Mouse (Mus musculus) lung, embryonic 14.5 days (tissue): ENCODE measurements around the gene Glis1. TPM values are rescaled to one million over a fixed set of nuclear protein-coding genes. Genes with fewer than 3 reads are reported as not detected.

Source experiments
- ATAC-seq: fragments of 200-750 bp; cut with Nextera tagmentation; 2 replicates; pipeline ENCODE4 v1.8.0; 2017; ENCODE audit warnings: mild to moderate bottlenecking, moderate TSS enrichment, moderate library complexity; ENCODE audit not compliant: insufficient read depth
- DNase-seq: peaks from one replicate; pipeline ENCODE4 v3.0.0-alpha.2; 2015
- H3K27ac ChIP-seq: fragments of 300-500 bp; sonication (generic); 2 replicates; pipeline ENCODE4 v1.5.1; 2014; ENCODE audit warnings: low read depth, mild to moderate bottlenecking, moderate library complexity
- H3K27me3 ChIP-seq: fragments of 300-500 bp; sonication (generic); 2 replicates; pipeline ENCODE4 v1.6.1; 2014; ENCODE audit warnings: low read length, control low read depth; ENCODE audit not compliant: insufficient read depth
- H3K36me3 ChIP-seq: fragments of 300-500 bp; sonication (generic); 2 replicates; pipeline ENCODE4 v1.6.1; 2014; ENCODE audit warnings: control low read depth; ENCODE audit not compliant: insufficient read depth
- H3K4me1 ChIP-seq: fragments of 300-500 bp; sonication (generic); 2 replicates; pipeline ENCODE4 v1.6.1; 2014; ENCODE audit warnings: antibody characterized with exemption, control low read depth; ENCODE audit not compliant: insufficient read depth
- H3K4me2 ChIP-seq: fragments of 300-500 bp; sonication (generic); 2 replicates; pipeline ENCODE4 v1.6.1; 2014; ENCODE audit warnings: mild to moderate bottlenecking
- H3K4me3 ChIP-seq: fragments of 300-500 bp; sonication (generic); 2 replicates; pipeline ENCODE4 v1.5.1; 2014; ENCODE audit warnings: low read depth, low read length
- H3K9ac ChIP-seq: fragments of 300-500 bp; sonication (generic); 2 replicates; pipeline ENCODE4 v1.6.1; 2014
- H3K9me3 ChIP-seq: fragments of 300-500 bp; sonication (generic); 2 replicates; pipeline ENCODE4 v1.6.1; 2016; ENCODE audit warnings: low read depth, low read length, control low read depth
- CTCF ChIP-seq: IDR thresholded peaks from 2 replicates; pipeline ENCODE4 v1.5.1; 2016; ENCODE audit warnings: antibody characterized with exemption, low read depth
- WGBS: fragments of 180-500 bp; shearing (Covaris S2); extraction: QIAGEN DNeasy Blood & Tissue Kit; methylation state at CpG from one replicate; pipeline ENCODE4 v1.1.7; 2014; 5-methylcytosine and 5-hydroxymethylcytosine counted together
- polyA plus RNA-seq: library from polyadenylated mRNA; unstranded; fragments of >200 nt; fragmentation: Nextera tagmentation; extraction: Ambion mirVana; gene quantifications from 2 replicates; pipeline ENCODE4 v1.2.1, GENCODE M21; 2014

Glis1 gene
- 2.9 and 3.0 TPM in 2 replicates for polyA plus RNA-seq

DNA sequence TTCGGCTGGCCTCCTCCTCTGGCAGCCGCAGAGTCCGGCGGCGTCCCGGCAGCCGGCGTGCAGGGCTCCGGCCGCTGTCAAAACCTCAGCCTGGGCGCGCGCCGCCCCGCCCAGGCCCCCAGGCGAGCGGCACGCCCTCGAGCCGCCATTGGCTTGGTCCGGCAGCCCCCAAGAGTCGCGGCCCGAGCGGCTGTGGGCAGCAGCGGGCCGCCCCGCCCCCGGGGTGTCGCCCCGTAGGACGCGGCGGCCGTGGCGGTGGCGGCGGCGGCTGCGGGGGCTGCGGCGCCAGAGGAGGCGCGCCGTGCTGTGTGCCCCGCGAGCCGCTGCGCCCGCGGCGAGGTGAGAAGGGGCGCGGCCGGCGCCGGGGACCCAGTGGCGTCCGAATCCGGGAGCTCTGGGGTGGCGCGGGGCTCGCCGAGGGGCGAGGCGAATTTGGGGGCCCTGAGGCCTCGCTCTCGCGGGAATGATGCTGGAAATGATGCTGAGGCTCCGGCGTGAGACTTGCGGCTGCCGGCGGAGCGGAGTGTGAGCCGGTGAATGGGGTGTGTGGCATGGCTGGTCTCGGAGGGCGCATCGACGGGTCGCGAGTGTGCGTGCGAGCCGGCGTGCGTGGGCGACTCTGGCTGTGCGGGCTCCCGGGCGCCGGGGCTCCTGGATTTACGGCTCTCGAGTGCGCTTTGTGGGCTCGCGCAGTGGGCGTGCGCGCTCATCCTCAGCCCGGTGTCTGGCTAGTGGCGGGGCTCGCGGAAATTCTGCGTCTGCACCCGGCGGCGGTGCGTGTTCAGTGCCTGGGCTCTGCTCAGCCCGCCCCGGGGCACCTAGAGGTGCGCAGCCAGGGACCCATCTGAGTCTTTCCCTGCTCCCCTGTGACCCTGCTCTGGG lies at the start of gene Glis1:
Gene Glis1, plus strand, starts transcription at position 236 of the 882 bp plus-strand sequence.
- no peaks in the 10 kb centered on the region for H3K9me3 ChIP-seq
- H3K27me3 ChIP-seq = peaks cover 63% of the 10 kb centered on the region
- peak within 1 kb of the TSS; percentile 59 for H3K4me3 ChIP-seq
- H3K9ac ChIP-seq = peak within 1 kb of the TSS; percentile 54
- ATAC-seq (peak; percentile 96), DNase-seq (peak; percentile 90)
- no peak for TF ChIP-seq CTCF
- H3K27ac ChIP-seq = no peak within 1 kb of the TSS
- H3K4me1 ChIP-seq = no peaks in the 10 kb centered on the region
- no peaks in the 10 kb centered on the region for H3K36me3 ChIP-seq
- under 1% methylated on average over 112 of the region's 112 CpGs for WGBS
- peak within 1 kb of the TSS; percentile 96 for H3K4me2 ChIP-seq

DNA sequence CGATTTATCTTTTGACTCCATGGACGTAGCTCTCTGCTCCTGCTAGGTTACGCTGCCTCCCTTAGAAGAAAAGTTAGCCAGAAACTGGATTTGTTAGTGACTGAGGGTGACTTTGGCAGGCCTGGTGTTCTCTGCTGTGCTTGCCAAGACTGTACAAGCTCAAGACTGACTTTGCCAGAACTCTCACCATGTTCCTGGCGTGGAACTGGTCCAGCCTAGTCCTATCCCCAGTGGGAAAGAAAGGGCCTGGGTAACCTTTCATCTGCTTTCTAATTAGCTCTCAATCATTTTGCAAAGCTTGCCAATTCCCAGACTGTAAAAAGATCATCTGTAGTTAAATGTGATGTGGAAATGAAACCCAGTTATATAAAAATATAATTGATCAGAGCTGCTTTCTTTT lies 47.4 kb upstream of the Glis1 start:
- no peak overlapping the region for H3K9ac ChIP-seq
- H3K4me3 ChIP-seq = no peak overlapping the region
- WGBS = 95% methylated on average over 4 of the region's 4 CpGs
- H3K4me2 ChIP-seq = no peak overlapping the region
- DNase-seq (no peak), ATAC-seq (no peak)
- no peaks in the 10 kb centered on the region for H3K4me1 ChIP-seq
- peaks cover 96% of the 10 kb centered on the region for H3K36me3 ChIP-seq
- no peaks in the 10 kb centered on the region for H3K9me3 ChIP-seq
- no peak for TF ChIP-seq CTCF
- H3K27me3 ChIP-seq = no peaks in the 10 kb centered on the region
- no peak overlapping the region for H3K27ac ChIP-seq

DNA sequence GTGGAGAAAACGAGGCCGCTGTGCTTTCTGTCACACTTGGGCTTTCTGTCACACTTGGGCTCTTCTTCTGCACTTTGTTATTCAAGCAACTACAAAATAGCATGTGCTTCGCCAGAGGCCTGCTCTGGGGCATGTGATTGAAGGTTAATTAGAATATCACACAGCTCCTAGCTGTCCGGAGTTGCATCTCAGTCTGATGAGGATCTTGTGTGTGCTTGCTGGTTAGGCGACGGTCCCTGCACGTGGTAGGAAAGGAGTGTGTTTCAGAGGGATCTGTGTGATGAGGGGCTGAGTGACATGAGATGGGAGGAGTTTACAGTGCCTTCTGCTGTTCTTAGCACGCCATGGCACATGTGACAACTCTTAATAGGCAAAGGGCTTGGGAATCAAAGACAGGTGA lies 46.9 kb upstream of the Glis1 start:
- no peak for DNase-seq
- no peaks in the 10 kb centered on the region for H3K4me1 ChIP-seq
- no peak overlapping the region for H3K27ac ChIP-seq
- no peak overlapping the region for H3K4me2 ChIP-seq
- ATAC-seq = no peak
- no peak overlapping the region for H3K4me3 ChIP-seq
- WGBS = 92% methylated on average over 8 of the region's 8 CpGs
- no peak overlapping the region for H3K9ac ChIP-seq
- no peaks in the 10 kb centered on the region for H3K27me3 ChIP-seq
- H3K9me3 ChIP-seq = no peaks in the 10 kb centered on the region
- TF ChIP-seq CTCF = no peak
- peaks cover 96% of the 10 kb centered on the region for H3K36me3 ChIP-seq

DNA sequence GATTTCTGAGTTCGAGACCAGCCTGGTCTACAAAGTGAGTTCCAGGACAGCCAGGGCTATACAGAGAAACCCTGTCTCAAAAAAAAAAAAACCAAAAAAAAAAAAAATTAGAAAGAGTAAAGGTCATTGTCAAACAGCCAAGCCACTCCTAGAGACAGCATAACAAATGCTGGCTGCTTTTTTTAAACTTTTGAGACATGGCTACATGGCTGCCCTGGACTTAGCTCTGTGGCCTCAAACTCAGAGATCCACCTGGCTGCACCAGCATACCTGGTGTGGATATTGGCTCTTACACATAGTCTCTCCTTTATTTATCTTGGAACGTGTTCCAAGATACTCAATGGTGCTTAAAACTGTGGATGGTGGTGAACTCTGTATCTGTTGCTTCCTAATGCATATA lies 46.1 kb upstream of the Glis1 start:
- TF ChIP-seq CTCF = no peak
- Histone ChIP-seq H3K4me3 (no peak overlapping the region), H3K36me3 (peaks cover 95% of the 10 kb centered on the region), H3K4me2 (no peak overlapping the region), H3K27me3 (no peaks in the 10 kb centered on the region), H3K9me3 (no peaks in the 10 kb centered on the region), H3K4me1 (no peaks in the 10 kb centered on the region), H3K27ac (no peak overlapping the region), H3K9ac (no peak overlapping the region)
- ATAC-seq (no peak), DNase-seq (no peak)
- 93% methylated on average over 2 of the region's 2 CpGs for WGBS

DNA sequence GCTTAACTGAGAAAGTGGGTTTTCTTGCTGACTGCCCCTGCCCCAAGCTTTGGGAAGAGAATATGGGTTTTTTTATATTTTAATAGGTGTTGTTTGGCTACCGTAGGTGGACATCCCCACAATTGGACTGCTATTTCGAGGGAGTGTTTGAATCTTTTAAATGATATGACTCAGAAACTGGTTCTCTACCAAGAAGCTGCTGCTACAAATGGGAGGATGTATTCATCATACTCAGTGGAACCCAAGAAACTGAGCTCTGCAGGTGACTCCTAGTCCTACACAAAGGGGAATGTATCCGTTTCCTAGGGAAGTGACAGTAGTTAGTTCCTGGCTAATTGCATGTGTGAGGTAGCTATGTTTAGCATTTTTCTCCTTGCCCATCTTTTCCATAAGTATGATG lies 45.0 kb upstream of the Glis1 start:
- 89% methylated on average over 3 of the region's 3 CpGs for whole genome bisulfite sequencing
- H3K36me3 ChIP-seq = peaks cover 95% of the 10 kb centered on the region

DNA sequence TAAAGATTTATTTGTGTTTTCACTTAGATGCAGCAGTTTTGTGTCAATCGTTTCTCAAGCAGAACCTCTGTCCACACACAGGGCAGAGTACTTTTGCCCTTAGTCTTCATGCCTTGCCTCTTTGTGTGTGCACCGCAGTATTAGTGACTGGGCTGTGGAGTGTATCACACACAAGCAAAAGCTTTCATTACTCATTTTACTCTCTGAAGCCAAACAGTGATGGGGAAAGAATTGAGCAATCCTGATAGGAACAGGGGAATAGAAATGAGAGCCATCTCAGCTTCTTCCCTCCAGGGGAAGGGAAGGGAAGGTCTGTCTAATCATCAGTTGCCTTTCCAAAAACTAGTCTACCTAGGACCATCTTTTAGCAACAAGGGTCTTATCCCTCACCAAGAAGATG lies 40.6 kb upstream of the Glis1 start:
- Histone ChIP-seq H3K27me3 (no peaks in the 10 kb centered on the region), H3K4me1 (no peaks in the 10 kb centered on the region), H3K36me3 (peaks cover 94% of the 10 kb centered on the region), H3K27ac (no peak overlapping the region), H3K9me3 (no peaks in the 10 kb centered on the region), H3K4me3 (no peak overlapping the region), H3K4me2 (no peak overlapping the region), H3K9ac (no peak overlapping the region)
- ATAC-seq (no peak), DNase-seq (no peak)
- TF ChIP-seq CTCF = no peak
- WGBS = 92% methylated on average over 2 of the region's 2 CpGs

More for the DNA sequence above, 45.0 kb upstream of the Glis1 start:
- DNase-seq = no peak
- H3K4me2 ChIP-seq = no peak overlapping the region
- TF ChIP-seq CTCF = no peak
- no peaks in the 10 kb centered on the region for H3K9me3 ChIP-seq
- H3K9ac ChIP-seq = no peak overlapping the region
- no peak overlapping the region for H3K4me3 ChIP-seq
- no peak overlapping the region for H3K27ac ChIP-seq
- no peaks in the 10 kb centered on the region for H3K4me1 ChIP-seq
- no peaks in the 10 kb centered on the region for H3K27me3 ChIP-seq
- no peak for ATAC-seq

DNA sequence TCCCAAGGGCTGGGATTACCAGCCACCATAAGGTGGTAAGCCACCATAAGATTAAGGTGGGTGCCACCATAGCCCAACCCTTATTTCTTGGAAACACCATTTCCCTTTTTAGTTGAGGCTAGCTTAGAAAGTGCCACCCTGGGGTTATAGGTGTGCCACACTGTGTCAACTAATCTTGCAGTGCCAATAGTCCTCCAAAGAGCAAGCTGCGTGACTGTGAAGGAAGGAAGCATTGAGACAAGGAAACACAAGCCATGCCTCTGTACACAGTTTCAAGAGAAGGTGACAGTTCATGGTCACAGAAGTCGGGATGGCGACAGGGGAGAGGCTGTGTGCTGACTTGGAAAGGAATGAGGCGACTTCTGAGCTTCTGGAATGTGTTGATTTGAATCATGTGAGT lies 14.2 kb upstream of the Glis1 start:
- peaks cover 4% of the 10 kb centered on the region; the same call in 1 of the 2 replicates for H3K36me3 ChIP-seq
- DNase-seq (no peak), ATAC-seq (no peak)
- H3K4me1 ChIP-seq = no peaks in the 10 kb centered on the region
- H3K9ac ChIP-seq = no peak overlapping the region
- H3K4me2 ChIP-seq = no peak overlapping the region
- H3K27ac ChIP-seq = no peak overlapping the region
- no peak overlapping the region for H3K4me3 ChIP-seq
- 69% methylated on average over 4 of the region's 4 CpGs for WGBS
- no peak for TF ChIP-seq CTCF
- no peaks in the 10 kb centered on the region for H3K9me3 ChIP-seq
- H3K27me3 ChIP-seq = no peaks in the 10 kb centered on the region
